Mouse (Mus musculus): ENCODE results near the gene Ildr2.

GRCm38 (mm10) chr1:166360896-166361295, 107.0 kb downstream of the Ildr2 start:
- TF ChIP-seq CTCF (IDR thresholded peaks at IDR 0.05) (no peak), POLR2A (IDR thresholded peaks at IDR 0.05; ENCODE audit: insufficient read depth, low read depth, low read length) (no peak), EP300 (IDR thresholded peaks at IDR 0.05; ENCODE audit: insufficient read depth, low read depth, low read length) (no peak)
